Mouse (Mus musculus): ENCODE results near the gene Gm10803. TPM values are rescaled to one million over a fixed set of nuclear protein-coding genes. Genes with fewer than 3 reads are reported as not detected.
A peak's percentile ranks its signal among the peaks of the same experiment; 100 is the strongest.

Gene Gm10803
- total and polyA plus RNA-seq, 3 experiments, result not detected

- H3K36me3 ChIP-seq (replicated peaks in 1 of 2; ENCODE audit: control insufficient read depth in 1 of 2, insufficient read depth in 1 of 2, low read length in 1 of 2), result no peaks in the 10 kb centered on the region
- peak; percentile 39 for DNase-seq (ENCODE audit: extremely low read depth)
- no peak overlapping the region for H3K4me3 ChIP-seq (replicated peaks in 1 of 3; ENCODE audit: low read depth in 2 of 3, low read length in 2 of 3, poor library complexity in 1 of 3)
- dilution Hi-C loops (cut with MboI; ENCODE audit: extremely low pct_ligation_motif_present, extremely low pct_unique_long_range_greater_than_20kb, low sequenced_read_pairs), result no loop called here
- H3K9me3 ChIP-seq (replicated peaks; ENCODE audit: low read length), result no peaks in the 10 kb centered on the region
- H3K27me3 ChIP-seq (replicated peaks), result peaks cover 80% of the 10 kb centered on the region
- no peak overlapping the region for H3K4me2 ChIP-seq (ENCODE audit: insufficient read depth, low read depth, poor library complexity, severe bottlenecking)
- no peak overlapping the region for H3K27ac ChIP-seq (ENCODE audit: insufficient read depth, low read depth)
- no peaks in the 10 kb centered on the region for H3K4me1 ChIP-seq (ENCODE audit: control insufficient read depth in 1 of 2, insufficient read depth in 2 of 2)
- no peak overlapping the region for H3K9ac ChIP-seq (ENCODE audit: insufficient read depth, low read depth)
- in situ Hi-C loops (cut with MboI; ENCODE audit: low pct_ligation_motif_present, low pct_unique_long_range_greater_than_20kb, low sequenced_read_pairs), result no loop called here
- H3K79me2 ChIP-seq (replicated peaks; ENCODE audit: control insufficient read depth, extremely low read depth, insufficient read depth, poor library complexity, severe bottlenecking), result no peaks in the 10 kb centered on the region
- TF ChIP-seq SIN3A (IDR thresholded peaks at IDR 0.05; ENCODE audit: low read length), result no peak
- no peak for TF ChIP-seq UBTF (IDR thresholded peaks at IDR 0.05; ENCODE audit: low read depth, low read length)
- no peak for TF ChIP-seq NELFE (IDR thresholded peaks at IDR 0.05; ENCODE audit: low read depth, low read length)
- no peak for TF ChIP-seq MEF2A (IDR thresholded peaks at IDR 0.05; ENCODE audit: borderline replicate concordance, low read depth, low read length)
- no peak for TF ChIP-seq POLR2A (IDR thresholded peaks at IDR 0.05; ENCODE audit: low read depth, low read length)
- no peak for TF ChIP-seq MAZ (IDR thresholded peaks at IDR 0.05; ENCODE audit: low read depth, low read length)
- no peak for TF ChIP-seq JUN (IDR thresholded peaks at IDR 0.05; ENCODE audit: insufficient read depth, low read depth, low read length)
- no peak for TF ChIP-seq PAX5 (IDR thresholded peaks at IDR 0.05; ENCODE audit: low read length)
- no peak for TF ChIP-seq E2F4 (IDR thresholded peaks at IDR 0.05; ENCODE audit: insufficient replicate concordance, low read depth, low read length)
- TF ChIP-seq NRF1 (IDR thresholded peaks at IDR 0.05; ENCODE audit: low read depth, low read length), result no peak
- peak; percentile 54 for TF ChIP-seq RAD21 (IDR thresholded peaks at IDR 0.05; ENCODE audit: low read depth, low read length)
- no peak for TF ChIP-seq ELF1 (IDR thresholded peaks at IDR 0.05; ENCODE audit: low read depth, low read length)
- no peak for TF ChIP-seq MAX (IDR thresholded peaks at IDR 0.05; ENCODE audit: low read length)
- no peak for TF ChIP-seq ZKSCAN1 (IDR thresholded peaks at IDR 0.05; ENCODE audit: borderline replicate concordance, low read depth, low read length)
- TF ChIP-seq IRF4 (IDR thresholded peaks at IDR 0.05; ENCODE audit: low read depth, low read length), result no peak
- TF ChIP-seq CTCF (conservative IDR thresholded peaks at IDR 0.05 in 1 of 2, IDR thresholded peaks at IDR 0.05 in 1 of 2; ENCODE audit: low read depth in 2 of 2, low read length in 2 of 2), result peak in 1 of 2 experiments; percentile 70; a peak in 3 of 4 replicates
- TF ChIP-seq TBP (conservative IDR thresholded peaks at IDR 0.05; ENCODE audit: low read depth, low read length), result no peak
- no peak for TF ChIP-seq ZC3H11A (IDR thresholded peaks at IDR 0.05; ENCODE audit: low read depth, low read length)
- peak; percentile 76 for TF ChIP-seq SMC3 (IDR thresholded peaks at IDR 0.05; ENCODE audit: low read depth, low read length)
- TF ChIP-seq GABPA (IDR thresholded peaks at IDR 0.05; ENCODE audit: insufficient replicate concordance, low read depth, low read length), result no peak
- no peak for TF ChIP-seq RCOR1 (conservative IDR thresholded peaks at IDR 0.05; ENCODE audit: low read depth, low read length)
- no peak for TF ChIP-seq MAFK (IDR thresholded peaks at IDR 0.05; ENCODE audit: insufficient replicate concordance, low read length)
- TF ChIP-seq BHLHE40 (IDR thresholded peaks at IDR 0.05; ENCODE audit: low read depth, low read length), result peak; percentile 18; the same call in 1 of the 2 replicates
- no peak for TF ChIP-seq CHD1 (IDR thresholded peaks at IDR 0.05; ENCODE audit: low read depth, low read length)
- no peak for TF ChIP-seq ZMIZ1 (IDR thresholded peaks at IDR 0.05; ENCODE audit: low read depth, low read length)
- TF ChIP-seq EP300 (IDR thresholded peaks at IDR 0.05; ENCODE audit: low read length), result no peak
These were observed 22.9 kb upstream of the Gm10803 start for GRCm38 (mm10) chr2:93537385-93537967.
